Mouse (Mus musculus): Measurements from ENCODE around the gene Nebl.

- TF ChIP-seq CTCF (IDR thresholded peaks at IDR 0.05; ENCODE audit: low read depth, low read length) (no peak), POLR2A (IDR thresholded peaks at IDR 0.05; ENCODE audit: insufficient read depth, low read length) (no peak)
Measured at GRCm38 (mm10) chr2:17600652-17601051, 130.6 kb downstream of the Nebl start.
